Mouse (Mus musculus): ENCODE measurements around the gene Enc1.

DNA sequence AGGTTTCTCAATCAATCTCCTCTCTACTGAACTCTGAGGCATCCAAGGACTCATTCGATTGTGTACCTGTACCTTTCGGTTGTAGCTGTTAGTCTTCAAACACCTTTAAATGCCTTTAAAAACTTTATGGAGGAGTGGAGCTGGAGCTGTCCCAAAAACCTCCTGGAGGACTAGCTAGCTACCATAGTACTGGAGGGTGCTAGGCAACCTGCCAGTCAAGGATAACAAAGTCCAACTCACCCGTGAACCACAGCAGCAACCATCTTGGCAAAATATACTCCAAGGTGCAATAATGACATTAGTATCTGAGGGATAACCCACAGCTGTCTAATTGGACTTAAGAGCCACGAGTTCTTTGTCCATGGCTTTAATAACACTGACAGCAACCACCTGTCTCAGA lies 39.0 kb upstream of the Enc1 start:
- TF ChIP-seq MAFK (IDR thresholded peaks at IDR 0.05; ENCODE audit: insufficient read depth, low read depth, low read length) (no peak), ZC3H11A (IDR thresholded peaks at IDR 0.05; ENCODE audit: borderline replicate concordance, low read depth, low read length) (no peak), ZNF384 (IDR thresholded peaks at IDR 0.05; ENCODE audit: low read depth, low read length) (no peak), HCFC1 (IDR thresholded peaks at IDR 0.05; ENCODE audit: borderline replicate concordance, insufficient read depth, low read length) (no peak)

Measured in ES-E14 (cell line).